Mouse (Mus musculus) kidney, postnatal 36 days (tissue): ENCODE results near the gene Mrfap1.

ENCODE experiments used
- DNase-seq, 2 experiments: peaks; one replicate each; pipeline ENCODE4 v3.0.0; 2021 to 2022; ENCODE audit warnings: mixed read lengths in 2 of 2

Gene Mrfap1

GRCm38 (mm10) chr5:36779512-36779911, 17.1 kb downstream of the Mrfap1 start:
- DNase-seq, result no peak

DNA sequence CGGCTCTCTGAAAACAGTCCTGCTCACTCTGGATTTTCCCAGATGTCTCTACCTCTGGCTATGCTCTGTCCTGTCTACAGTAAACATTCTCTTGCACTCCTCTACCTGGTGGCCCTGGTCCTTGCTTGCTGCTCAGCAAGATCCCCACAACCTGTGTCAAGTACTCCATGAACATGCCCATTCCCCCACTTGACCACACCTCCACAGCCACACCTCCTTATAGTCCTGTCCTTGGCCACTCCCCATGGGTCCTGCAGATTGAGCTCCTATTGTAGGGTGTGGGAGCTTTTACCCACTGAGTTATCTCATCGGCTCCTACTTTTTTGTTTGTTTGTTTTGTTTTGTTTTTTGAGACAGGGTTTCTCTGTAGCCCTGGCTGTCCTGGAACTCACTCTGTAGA, 17.7 kb downstream of the Mrfap1 start:
- DNase-seq, result no peak

GRCm38 (mm10) chr5:36777186-36777585, 19.4 kb downstream of the Mrfap1 start:
- no peak for DNase-seq

DNA sequence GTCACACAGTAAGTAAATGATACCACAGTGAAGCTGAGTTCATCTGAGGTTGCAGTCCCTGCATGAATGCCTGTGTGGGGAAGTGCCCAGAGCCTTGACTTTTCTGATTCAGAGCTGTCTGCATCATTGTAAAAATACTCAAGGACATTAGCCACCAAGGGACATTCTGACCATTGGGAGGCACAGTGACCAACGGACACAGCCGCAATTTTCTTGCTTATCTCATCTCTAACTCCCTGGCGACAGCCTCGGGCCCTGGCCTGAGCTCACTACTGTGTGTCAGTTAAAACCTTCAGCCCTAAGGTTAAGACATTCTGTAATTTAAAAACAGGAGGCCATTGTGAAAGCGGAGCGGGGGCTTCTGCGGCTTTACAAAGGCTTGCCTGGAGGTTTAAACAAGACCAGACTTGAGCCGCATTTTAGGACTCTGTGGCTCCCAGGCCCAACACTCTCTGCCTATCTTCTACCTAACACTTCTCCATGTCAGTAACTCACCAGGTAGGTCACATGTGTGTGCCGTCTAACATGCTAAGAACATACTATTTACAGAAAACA, 20.5 kb downstream of the Mrfap1 start:
- DNase-seq, result no peak

DNA sequence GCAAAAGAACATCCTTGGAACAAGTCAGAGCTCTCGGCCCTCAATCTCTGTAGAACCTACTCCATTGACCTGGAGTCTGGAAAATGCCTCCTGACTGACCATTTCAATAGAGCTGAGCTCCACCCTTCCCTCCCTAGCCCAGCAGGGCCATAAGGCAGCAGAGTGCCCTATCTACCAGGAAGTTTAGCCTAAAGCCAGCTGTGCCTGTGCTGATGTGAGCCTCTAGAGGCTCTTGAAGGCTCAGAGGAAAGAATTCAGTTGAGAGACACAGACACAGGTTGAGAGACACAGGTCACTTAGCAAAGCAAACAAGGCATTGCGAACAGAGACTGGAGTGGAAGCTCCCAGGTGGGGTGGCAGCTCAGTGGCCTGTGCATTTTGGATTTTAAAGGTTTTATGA, 21.3 kb downstream of the Mrfap1 start:
- DNase-seq, result no peak

DNA sequence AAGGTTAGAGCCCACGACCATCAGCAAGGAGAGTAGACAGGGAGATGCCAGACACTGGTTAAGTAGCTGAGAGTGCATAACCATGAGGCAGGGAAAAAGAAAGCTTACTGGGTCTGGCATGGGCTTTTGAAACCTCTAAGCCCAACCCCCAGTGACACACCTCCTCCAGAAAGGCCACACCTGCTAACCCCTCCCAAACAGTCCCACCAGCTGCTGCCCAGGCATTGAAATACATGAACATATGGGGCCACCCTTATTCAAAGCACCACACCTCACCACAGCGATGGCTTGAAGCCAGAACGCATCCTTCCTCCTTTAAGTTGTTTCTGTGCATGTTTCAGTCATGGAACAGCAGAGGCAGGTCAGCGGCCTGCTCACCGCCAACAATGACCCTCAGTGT, 24.0 kb downstream of the Mrfap1 start:
- DNase-seq, result no peak

DNA sequence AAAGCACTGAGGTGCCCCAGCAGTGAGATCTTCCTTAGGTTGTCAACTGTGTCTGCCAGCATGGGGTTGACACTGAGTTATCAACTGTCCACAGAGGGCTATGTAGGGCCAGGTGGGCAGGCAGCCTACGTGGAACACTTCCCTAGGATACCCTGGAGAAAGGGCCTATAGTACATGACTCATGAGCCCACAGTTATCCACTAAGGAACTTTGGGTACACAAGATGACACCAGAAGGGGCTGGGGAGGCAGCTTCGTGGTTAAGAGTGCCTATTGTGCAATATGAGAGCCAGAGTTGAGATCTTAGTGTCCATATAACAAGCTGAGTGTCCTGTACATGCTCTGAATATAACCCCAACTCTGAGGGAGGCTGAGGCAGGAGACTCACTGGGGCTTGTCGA, 27.0 kb downstream of the Mrfap1 start:
- DNase-seq, result no peak

- no peak for DNase-seq
These were observed 29.4 kb downstream of the Mrfap1 start for GRCm38 (mm10) chr5:36766958-36767703.

DNA sequence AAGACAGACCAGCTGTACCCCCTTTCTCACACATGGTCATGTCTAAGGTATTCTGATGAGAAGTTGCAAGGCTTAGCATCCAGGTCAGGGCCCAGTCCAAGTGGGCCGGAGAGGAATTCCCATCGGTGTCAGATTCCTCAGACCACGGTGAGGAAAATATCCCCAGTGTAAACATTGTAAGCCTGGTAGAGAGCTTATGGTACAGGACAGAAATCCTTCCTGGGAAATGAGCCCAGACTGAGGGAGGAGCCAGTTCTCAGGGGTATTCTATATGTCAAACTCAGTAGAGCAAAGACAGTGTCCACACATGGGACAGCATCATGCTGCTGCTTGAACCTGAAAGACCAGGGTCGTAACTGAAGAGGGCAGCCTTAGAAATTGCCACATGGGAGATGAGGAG, 36.7 kb downstream of the Mrfap1 start:
- no peak for DNase-seq

DNA sequence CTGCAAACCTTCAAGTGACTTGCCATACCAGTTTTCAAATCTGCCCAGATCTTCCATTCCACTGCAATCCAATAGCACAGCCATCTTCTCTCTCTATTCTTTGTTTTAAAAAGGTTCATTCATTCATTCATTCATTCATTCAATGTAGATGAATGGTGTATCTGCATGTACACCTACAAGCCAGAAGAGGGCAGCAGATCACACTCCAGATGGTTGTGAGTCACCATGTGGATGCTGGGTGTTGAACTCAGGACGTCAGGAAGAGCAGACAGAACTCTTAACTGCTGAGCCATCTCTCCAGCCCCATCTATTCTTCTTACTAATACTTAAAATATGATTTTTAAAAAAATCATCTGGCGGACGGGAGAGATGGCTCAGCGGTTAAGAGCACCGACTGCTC, 39.5 kb downstream of the Mrfap1 start:
- peak; percentile 9 to 18 for DNase-seq

- DNase-seq, result no peak
These were observed 46.2 kb downstream of the Mrfap1 start for GRCm38 (mm10) chr5:36750119-36751078.

GRCm38 (mm10) chr5:36748536-36749061, 48.0 kb downstream of the Mrfap1 start, which contains the start of gene Bloc1s4:
Bloc1s4 (minus strand) TSS chr5:36748650.
- DNase-seq, result peak; percentile 94 to 97

- DNase-seq, result no peak
These were observed 48.6 kb downstream of the Mrfap1 start for GRCm38 (mm10) chr5:36747794-36748535.

GRCm38 (mm10) chr5:36747071-36747470, 49.5 kb downstream of the Mrfap1 start:
- DNase-seq, result no peak
